Mouse (Mus musculus) liver, embryonic 12.5 days (tissue): ENCODE measurements around the gene H2-Ab1. TPM values are rescaled to one million over a fixed set of nuclear protein-coding genes. Genes with fewer than 3 reads are reported as not detected.

Source experiments
- ATAC-seq: fragments of 200-750 bp; cut with Nextera tagmentation; 2 replicates; pipeline ENCODE4 v1.8.0; 2017; ENCODE audit warnings: moderate number of reproducible peaks, mild to moderate bottlenecking, moderate library complexity
- H3K27ac ChIP-seq: fragments of 300-500 bp; sonication (generic); 2 replicates; pipeline ENCODE4 v1.5.1; 2016; ENCODE audit warnings: mild to moderate bottlenecking
- H3K27me3 ChIP-seq: fragments of 300-500 bp; sonication (generic); replicated peaks from 2 replicates; pipeline ENCODE4 v1.6.1; 2016; ENCODE audit warnings: mild to moderate bottlenecking, moderate library complexity
- H3K36me3 ChIP-seq: fragments of 300-500 bp; sonication (generic); 2 replicates; pipeline ENCODE4 v1.6.1; 2016; ENCODE audit warnings: mild to moderate bottlenecking, moderate library complexity
- H3K4me1 ChIP-seq: fragments of 300-500 bp; sonication (generic); 2 replicates; pipeline ENCODE4 v1.6.1; 2016
- H3K4me2 ChIP-seq: fragments of 300-500 bp; sonication (generic); 2 replicates; pipeline ENCODE4 v1.6.1; 2016; ENCODE audit warnings: mild to moderate bottlenecking, moderate library complexity
- H3K4me3 ChIP-seq: fragments of 300-500 bp; sonication (generic); 2 replicates; pipeline ENCODE4 v1.5.1; 2016; ENCODE audit warnings: mild to moderate bottlenecking, moderate library complexity
- H3K9ac ChIP-seq: fragments of 300-500 bp; sonication (generic); 2 replicates; pipeline ENCODE4 v1.6.1; 2016; ENCODE audit warnings: mild to moderate bottlenecking, moderate library complexity
- H3K9me3 ChIP-seq: fragments of 300-500 bp; sonication (generic); replicated peaks from 2 replicates; pipeline ENCODE4 v1.6.1; 2016; ENCODE audit warnings: mild to moderate bottlenecking, moderate library complexity
- WGBS: fragments of 180-500 bp; shearing (Covaris S2); methylation state at CpG from one replicate; pipeline ENCODE4 v1.1.7; 2016; ENCODE audit not compliant: insufficient replicate concordance; 5-methylcytosine and 5-hydroxymethylcytosine counted together
- polyA plus RNA-seq: library from polyadenylated mRNA; unstranded; fragments of >200 nt; fragmentation: Nextera tagmentation; extraction: Ambion mirVana; gene quantifications from 2 replicates; pipeline ENCODE4 v1.2.1, GENCODE M21; 2016

H2-Ab1 gene
- polyA plus RNA-seq, 1 experiment from 2014 or later: 3.1 TPM

DNA sequence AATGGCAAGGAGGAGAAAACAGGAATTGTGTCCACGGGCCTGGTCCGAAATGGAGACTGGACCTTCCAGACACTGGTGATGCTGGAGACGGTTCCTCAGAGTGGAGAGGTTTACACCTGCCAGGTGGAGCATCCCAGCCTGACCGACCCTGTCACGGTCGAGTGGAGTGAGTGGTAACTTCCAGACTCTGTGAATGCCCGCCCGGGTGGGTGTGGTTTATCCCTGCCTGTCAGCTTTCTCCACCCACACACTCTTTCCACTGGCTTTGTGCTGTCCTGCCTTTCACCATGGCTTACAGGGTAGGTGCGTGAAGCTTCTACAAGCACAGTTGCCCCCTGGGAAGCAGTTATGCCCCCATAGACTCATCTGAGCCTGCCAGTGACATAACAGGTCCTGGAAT lies 56.8 kb downstream of the H2-Ab1 start:
- 59% methylated on average over 9 of the region's 9 CpGs for WGBS
- Histone ChIP-seq H3K4me2 (no peak overlapping the region), H3K4me3 (no peak overlapping the region), H3K9ac (no peak overlapping the region), H3K4me1 (peaks cover under 1% of the 10 kb centered on the region), H3K27me3 (peaks cover 4% of the 10 kb centered on the region; the same call in 1 of the 2 replicates), H3K36me3 (no peaks in the 10 kb centered on the region), H3K27ac (no peak overlapping the region), H3K9me3 (no peaks in the 10 kb centered on the region)
- no peak for ATAC-seq

DNA sequence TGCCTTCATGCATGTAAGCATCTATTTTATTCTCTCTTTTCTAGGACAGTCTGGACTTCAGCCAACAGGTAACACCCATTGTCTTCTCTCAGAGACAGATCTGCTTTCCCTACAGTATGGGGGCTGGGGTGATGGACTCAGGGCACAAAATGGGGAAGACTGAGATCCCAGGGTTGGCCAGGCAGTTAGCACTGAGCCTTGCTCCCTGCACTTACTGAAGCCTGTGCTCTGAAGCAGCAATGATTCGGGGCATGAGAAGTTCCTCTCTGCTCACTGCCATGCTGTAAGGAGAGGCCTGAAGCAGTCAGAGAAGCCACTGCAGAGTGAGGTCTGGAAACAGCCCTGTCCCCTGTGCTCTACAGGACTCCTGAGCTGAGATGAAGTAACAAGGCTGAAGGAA lies 58.0 kb downstream of the H2-Ab1 start:
- no peak overlapping the region for H3K9ac ChIP-seq
- no peaks in the 10 kb centered on the region for H3K9me3 ChIP-seq
- no peak overlapping the region for H3K4me3 ChIP-seq
- no peak overlapping the region for H3K4me2 ChIP-seq
- H3K4me1 ChIP-seq: no peaks in the 10 kb centered on the region
- H3K27ac ChIP-seq: no peak overlapping the region
- ATAC-seq: no peak
- 61% methylated on average over 1 of the region's 1 CpGs for WGBS
- no peaks in the 10 kb centered on the region for H3K36me3 ChIP-seq
- H3K27me3 ChIP-seq: no peaks in the 10 kb centered on the region

- Histone ChIP-seq H3K4me2 (no peak overlapping the region), H3K4me1 (no peaks in the 10 kb centered on the region), H3K9ac (no peak overlapping the region), H3K36me3 (no peaks in the 10 kb centered on the region), H3K9me3 (no peaks in the 10 kb centered on the region), H3K27me3 (no peaks in the 10 kb centered on the region), H3K4me3 (no peak overlapping the region), H3K27ac (no peak overlapping the region)
- WGBS: 66% methylated on average over 2 of the region's 2 CpGs
- no peak for ATAC-seq
Measured at GRCm38 (mm10) chr17:34316697-34317096, 59.2 kb downstream of the H2-Ab1 start.

- no peak for ATAC-seq
- WGBS: 5% methylated on average over 2 of the region's 2 CpGs
Measured at GRCm38 (mm10) chr17:34317275-34317674, 59.8 kb downstream of the H2-Ab1 start.

More at GRCm38 (mm10) chr17:34317275-34317674, 59.8 kb downstream of the H2-Ab1 start:
- H3K27me3 ChIP-seq: no peaks in the 10 kb centered on the region
- no peak overlapping the region for H3K27ac ChIP-seq
- no peak overlapping the region for H3K4me2 ChIP-seq
- H3K4me3 ChIP-seq: no peak overlapping the region
- H3K9me3 ChIP-seq: no peaks in the 10 kb centered on the region
- no peaks in the 10 kb centered on the region for H3K4me1 ChIP-seq
- no peaks in the 10 kb centered on the region for H3K36me3 ChIP-seq
- no peak overlapping the region for H3K9ac ChIP-seq

Other genes starting within 250 kb of the H2-Ab1 start
- 10.6 and 10.7 TPM in 2 replicates for gene Ring1, start 233.0 kb upstream of the H2-Ab1 start, polyA plus RNA-seq
- gene H2-Ke6, start 229.6 kb upstream of the H2-Ab1 start, polyA plus RNA-seq: 33.2 and 36.1 TPM in 2 replicates
- 91.7 and 96.0 TPM in 2 replicates for gene Slc39a7, start 226.0 kb upstream of the H2-Ab1 start, polyA plus RNA-seq
- gene Rxrb, start 225.9 kb upstream of the H2-Ab1 start, polyA plus RNA-seq: 29.2 and 31.3 TPM in 2 replicates
- 0.37 and 0.54 TPM in 2 replicates for gene Col11a2, start 218.3 kb upstream of the H2-Ab1 start, polyA plus RNA-seq
- 0.37 and 0.56 TPM in 2 replicates for gene H2-Oa, start 165.3 kb upstream of the H2-Ab1 start, polyA plus RNA-seq
- 3.1 and 4.3 TPM in 2 replicates for gene H2-DMa, start 138.1 kb upstream of the H2-Ab1 start, polyA plus RNA-seq
- gene Brd2, start 135.1 kb upstream of the H2-Ab1 start, polyA plus RNA-seq: 59.9 and 66.1 TPM in 2 replicates
- gene H2-DMb2, start 114.4 kb upstream of the H2-Ab1 start, polyA plus RNA-seq: 0.30 and 0.35 TPM in 2 replicates
- 0.21 and 0.45 TPM in 2 replicates for gene H2-DMb1, start 104.6 kb upstream of the H2-Ab1 start, polyA plus RNA-seq
- gene Tap1, start 70.1 kb upstream of the H2-Ab1 start, polyA plus RNA-seq: 2.3 and 2.6 TPM in 2 replicates
- 4.5 and 5.0 TPM in 2 replicates for gene Psmb9, start 69.9 kb upstream of the H2-Ab1 start, polyA plus RNA-seq
- 12.5 and 13.5 TPM in 2 replicates for gene Psmb8, start 60.0 kb upstream of the H2-Ab1 start, polyA plus RNA-seq
- 5.6 and 6.9 TPM in 2 replicates for gene Tap2, start 54.2 kb upstream of the H2-Ab1 start, polyA plus RNA-seq
- gene H2-Ob, start 18.8 kb upstream of the H2-Ab1 start, polyA plus RNA-seq: 0.05 and 0.19 TPM in 2 replicates
- 0.11 TPM in 1 of 2 replicates, not detected in the other for gene H2-Aa, start 30.1 kb downstream of the H2-Ab1 start, polyA plus RNA-seq
- 0.15 and 0.37 TPM in 2 replicates for gene H2-Eb1, start 48.2 kb downstream of the H2-Ab1 start, polyA plus RNA-seq
- gene H2-Eb2, start 68.0 kb downstream of the H2-Ab1 start, polyA plus RNA-seq: not detected in 2 replicates
- 0.07 TPM in 1 of 2 replicates, not detected in the other for gene Btnl2, start 97.1 kb downstream of the H2-Ab1 start, polyA plus RNA-seq
- gene Btnl1, start 119.4 kb downstream of the H2-Ab1 start, polyA plus RNA-seq: not detected in 2 replicates
- gene BC051142, start 141.1 kb downstream of the H2-Ab1 start, polyA plus RNA-seq: 0.18 and 0.31 TPM in 2 replicates
- not detected in 2 replicates for gene Btnl4, start 219.6 kb downstream of the H2-Ab1 start, polyA plus RNA-seq